Mouse (Mus musculus) gastrocnemius, postnatal 10 days (tissue): Measurements from ENCODE around the gene Foxb2. TPM values are rescaled to one million over a fixed set of nuclear protein-coding genes. Genes with fewer than 3 reads are reported as not detected.

Experiments
- total RNA-seq, 2 experiments: library from RNA; stranded (reverse); gene quantifications; 2 replicates each; pipeline ENCODE4 v1.2.3; 2021

The Foxb2 gene
- total RNA-seq, 2 experiments from 2014 or later: not detected

Other genes starting within 250 kb of the Foxb2 start
- 10 to 100 TPM; 15.1 to 15.4 TPM for gene Vps13a, start 92.9 kb downstream of the Foxb2 start, total RNA-seq
- gene Prune2, start 82.3 kb upstream of the Foxb2 start, total RNA-seq: 1 to 10 TPM; 3.4 to 4.5 TPM